Mouse (Mus musculus): ENCODE results near the gene Calm1.

- TF ChIP-seq POLR2A (IDR thresholded peaks at IDR 0.05; ENCODE audit: extremely low read depth, insufficient read depth, low read length) (no peak), CTCF (IDR thresholded peaks at IDR 0.05; ENCODE audit: extremely low read depth, insufficient read depth, low read length) (no peak)
Measured at GRCm38 (mm10) chr12:100186376-100186775, 12.9 kb upstream of the Calm1 start.
